Mouse (Mus musculus): ENCODE data around the gene Acbd5.
A peak's percentile ranks its signal among the peaks of the same experiment; 100 is the strongest.
"Not testable (repeated sequence)": the region's sequence is repeated elsewhere in the genome, so short reads cannot be mapped to it uniquely, and the experiment has no call there.

Gene Acbd5

GRCm38 (mm10) chr2:23067552-23068369, at the start of gene Acbd5:
Acbd5 (plus strand) TSS chr2:23068167.
- peak; percentile 93 for DNase-seq

- DNase-seq, result no peak
These were observed 48.8 kb upstream of the Acbd5 start for GRCm38 (mm10) chr2:23019170-23019569.

DNA sequence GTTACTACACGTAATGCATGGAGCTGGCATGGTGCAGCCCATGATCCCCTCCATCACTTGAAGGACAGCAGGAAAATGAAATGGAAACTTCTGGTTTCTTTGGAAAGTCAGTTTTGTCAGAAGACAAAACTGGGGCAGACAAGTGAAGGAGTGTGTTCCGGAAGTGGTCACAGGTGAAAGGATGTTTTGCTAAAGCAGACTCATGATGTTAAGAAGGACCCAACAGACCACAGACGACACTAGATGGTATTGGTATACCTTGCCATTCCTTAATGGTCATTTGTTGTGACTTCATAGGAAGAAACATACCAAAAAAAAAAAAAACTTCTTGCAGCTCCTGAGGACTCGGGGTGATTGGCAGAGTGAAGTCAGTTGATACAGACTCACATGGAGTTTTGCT, 46.6 kb upstream of the Acbd5 start:
- DNase-seq, result no peak

- DNase-seq, result no peak
These were observed 46.2 kb upstream of the Acbd5 start for GRCm38 (mm10) chr2:23021721-23022120.

GRCm38 (mm10) chr2:23023023-23023422, 44.9 kb upstream of the Acbd5 start:
- DNase-seq, result no peak

DNA sequence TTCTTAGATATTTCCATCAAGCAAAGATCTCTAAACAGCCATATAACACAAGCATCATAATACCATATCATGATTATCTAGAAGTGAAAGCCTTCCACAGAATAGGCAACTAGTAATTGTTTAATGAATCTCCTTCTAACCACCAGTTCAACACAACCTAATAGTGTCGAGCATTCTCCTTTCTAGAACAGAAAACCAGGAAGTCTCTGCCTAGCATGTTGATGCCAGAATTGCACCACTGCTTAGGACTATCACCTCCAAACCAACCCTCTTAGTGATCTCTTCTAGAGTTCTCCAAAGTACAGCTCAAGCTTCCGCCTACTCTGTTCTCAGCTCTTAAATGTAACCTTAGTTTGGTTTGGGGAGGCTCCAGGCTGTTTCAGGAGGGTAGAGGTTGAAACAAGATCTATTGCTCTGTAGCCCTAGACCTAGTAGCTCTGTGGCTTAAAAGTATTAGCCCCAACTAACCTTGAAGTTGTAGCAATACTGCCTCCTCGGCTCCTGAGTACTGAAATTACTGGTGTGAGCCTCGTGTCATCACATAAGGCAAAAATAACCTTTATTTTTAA, 44.2 kb upstream of the Acbd5 start:
- DNase-seq, result no peak

GRCm38 (mm10) chr2:23026379-23026778, 41.6 kb upstream of the Acbd5 start:
- DNase-seq, result no peak

DNA sequence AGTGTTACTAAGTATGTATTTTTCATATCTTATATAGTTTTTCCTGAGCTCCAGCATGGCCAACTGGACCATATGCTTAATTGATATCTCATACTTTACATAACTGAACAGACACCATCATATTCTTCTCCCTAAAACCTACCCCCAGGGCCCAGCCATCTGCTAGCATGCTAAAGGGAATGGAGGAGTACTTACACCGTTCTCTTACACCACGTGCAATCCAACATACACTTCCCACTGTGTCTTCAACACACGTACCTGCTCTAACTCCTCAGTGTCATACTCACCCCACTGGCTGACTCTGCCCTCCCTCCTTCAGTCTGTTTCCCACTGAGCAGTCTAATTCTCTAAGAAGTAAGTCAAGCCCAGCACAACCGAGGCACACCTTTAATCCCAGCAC, 39.1 kb upstream of the Acbd5 start:
- DNase-seq, result no peak

- DNase-seq, result no peak
These were observed 37.3 kb upstream of the Acbd5 start for GRCm38 (mm10) chr2:23030631-23031030.

GRCm38 (mm10) chr2:23034692-23035435, 33.1 kb upstream of the Acbd5 start:
- DNase-seq, result no peak

GRCm38 (mm10) chr2:23035467-23035866, 32.5 kb upstream of the Acbd5 start:
- no peak for DNase-seq

DNA sequence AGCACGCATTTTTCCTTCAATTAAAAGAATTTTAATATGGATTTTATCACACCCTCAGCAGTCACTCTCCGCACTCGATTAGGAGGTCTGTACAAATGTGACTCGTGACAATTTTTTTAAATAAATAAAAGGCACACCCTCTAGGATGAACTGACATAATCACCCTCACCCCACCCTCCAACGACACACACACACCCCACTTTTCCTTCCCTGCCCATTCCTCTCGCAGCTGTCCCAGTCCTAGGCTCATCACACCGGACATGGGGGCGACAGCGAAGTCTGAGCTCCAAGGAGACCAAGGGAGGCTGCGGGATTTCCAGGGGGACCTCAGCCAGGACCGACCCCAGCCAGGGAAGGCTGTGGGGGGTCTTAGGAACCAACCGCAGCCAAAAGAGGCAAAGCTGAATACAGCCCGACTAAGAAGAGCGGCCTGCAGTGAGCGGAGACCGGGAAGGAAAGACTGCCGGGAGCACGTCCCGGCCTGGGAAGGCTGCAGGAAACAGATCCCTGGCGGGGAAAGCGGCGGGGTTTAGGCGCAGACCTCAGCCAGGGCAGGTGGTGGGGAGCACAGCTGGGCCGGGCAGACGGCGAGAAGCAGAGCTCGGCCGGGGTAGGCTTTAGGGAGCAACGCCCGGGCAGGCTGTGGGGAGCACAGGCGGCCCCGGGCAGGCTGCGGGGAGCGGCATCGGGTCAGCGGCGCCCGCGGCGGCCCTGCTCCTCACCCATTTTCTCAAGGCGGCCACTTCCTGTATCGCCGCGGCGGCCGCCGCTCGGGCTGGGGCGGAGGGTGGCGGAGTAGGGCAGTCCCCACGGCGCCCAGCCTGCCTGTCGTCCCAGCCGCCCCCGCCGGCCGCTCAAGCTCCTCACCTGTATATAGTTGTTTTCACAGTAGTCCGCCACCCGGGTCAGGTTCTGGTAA, 28.6 kb upstream of the Acbd5 start:
- DNase-seq, result no peak

- peak; percentile 92 for DNase-seq
These were observed 27.8 kb upstream of the Acbd5 start, which contains the start of gene Abi1 for GRCm38 (mm10) chr2:23040001-23040646. Abi1 (minus strand) TSS chr2:23040241.

DNA sequence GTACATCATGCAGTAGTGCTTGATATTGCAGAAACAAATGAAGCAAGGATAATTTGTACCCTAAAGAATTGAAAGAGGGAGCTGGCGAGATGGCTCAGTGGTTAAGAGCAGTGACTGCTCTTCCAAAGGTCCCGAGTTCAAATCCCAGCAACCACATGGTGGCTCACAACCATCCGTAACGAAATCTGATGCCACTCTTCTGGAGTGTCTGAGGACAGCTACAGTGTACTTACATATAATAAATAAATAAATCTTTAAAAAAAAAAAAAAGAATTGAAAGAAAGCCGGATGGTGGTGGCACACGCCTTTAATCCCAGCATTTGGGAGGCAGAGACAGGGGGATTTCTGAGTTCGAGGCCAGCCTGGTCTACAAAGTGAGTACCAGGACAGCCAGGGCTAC, 27.3 kb upstream of the Acbd5 start:
- DNase-seq, result not testable (repeated sequence)

DNA sequence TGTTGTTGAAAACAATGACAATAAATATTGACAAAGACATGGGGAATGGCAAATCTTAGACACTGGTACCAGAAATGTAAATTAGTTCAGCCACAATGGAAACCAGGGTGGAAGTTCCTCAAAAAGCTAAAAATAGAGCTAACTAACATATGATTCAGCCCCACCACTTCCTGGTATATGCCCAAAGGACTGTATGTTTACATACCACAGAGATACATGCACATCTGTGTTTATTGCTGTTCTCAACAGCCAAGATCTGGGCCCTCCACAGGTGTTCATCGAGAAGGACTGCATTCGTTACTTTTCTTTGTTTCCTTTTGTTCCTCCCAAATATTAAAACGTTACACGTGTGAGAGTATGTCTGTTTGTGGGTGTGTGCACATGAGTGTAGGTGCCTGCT, 26.5 kb upstream of the Acbd5 start:
- DNase-seq, result peak; percentile 53

- no peak for DNase-seq
These were observed 25.8 kb upstream of the Acbd5 start for GRCm38 (mm10) chr2:23042189-23042588.

GRCm38 (mm10) chr2:23045703-23046102, 22.3 kb upstream of the Acbd5 start:
- DNase-seq, result no peak

GRCm38 (mm10) chr2:23048006-23048405, 20.0 kb upstream of the Acbd5 start:
- no peak for DNase-seq

GRCm38 (mm10) chr2:23051890-23052289, 16.1 kb upstream of the Acbd5 start:
- no peak for DNase-seq

DNA sequence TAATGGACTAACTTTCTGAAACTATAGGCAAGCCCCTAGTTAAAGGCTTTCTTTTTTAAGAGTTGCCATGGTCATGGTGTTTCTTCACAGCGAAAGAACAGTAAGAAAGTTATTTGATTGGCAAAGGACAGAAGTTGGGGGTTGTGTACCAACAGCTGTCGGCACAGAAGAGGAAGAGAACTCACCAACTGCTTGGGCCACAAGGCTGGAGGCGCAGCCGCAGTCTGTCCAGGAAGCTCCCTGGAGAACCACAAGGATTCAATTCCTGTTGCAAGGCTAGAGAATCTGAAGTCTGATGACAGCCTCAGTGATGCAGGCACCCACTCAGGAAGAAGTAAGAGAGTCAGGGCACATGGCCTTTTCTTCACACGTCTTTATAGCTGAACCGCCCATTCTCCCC, 15.4 kb upstream of the Acbd5 start:
- no peak for DNase-seq

DNA sequence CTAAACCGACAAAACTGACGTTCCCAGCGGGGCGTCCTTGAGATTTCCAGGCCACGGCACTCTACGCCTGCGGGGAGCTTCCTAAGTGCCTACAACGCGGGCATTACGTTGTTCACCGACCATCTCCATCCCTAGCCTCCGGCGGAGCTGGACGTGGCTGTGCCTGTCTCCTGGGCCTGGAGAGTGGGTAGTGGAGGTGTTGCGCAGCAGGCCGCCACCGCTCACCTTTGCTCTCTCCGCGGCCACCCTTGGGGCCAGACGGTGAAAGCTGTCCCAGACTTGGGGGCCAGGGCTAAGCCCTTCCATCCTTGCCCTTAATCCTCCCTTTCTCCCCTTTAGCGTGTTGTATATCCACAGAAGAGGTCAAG, 387 bp downstream of the Acbd5 start:
- no peak for DNase-seq
